Mouse (Mus musculus) frontal cortex, postnatal 14 days (tissue): ENCODE data around the gene Actr5.
A peak's percentile ranks its signal among the peaks of the same experiment; 100 is the strongest.

ENCODE experiments used
- DNase-seq, 2 experiments: peaks; one replicate each; pipeline ENCODE4 v3.0.0; 2022; ENCODE audit warnings: low spot score in 2 of 2

Gene Actr5

DNA sequence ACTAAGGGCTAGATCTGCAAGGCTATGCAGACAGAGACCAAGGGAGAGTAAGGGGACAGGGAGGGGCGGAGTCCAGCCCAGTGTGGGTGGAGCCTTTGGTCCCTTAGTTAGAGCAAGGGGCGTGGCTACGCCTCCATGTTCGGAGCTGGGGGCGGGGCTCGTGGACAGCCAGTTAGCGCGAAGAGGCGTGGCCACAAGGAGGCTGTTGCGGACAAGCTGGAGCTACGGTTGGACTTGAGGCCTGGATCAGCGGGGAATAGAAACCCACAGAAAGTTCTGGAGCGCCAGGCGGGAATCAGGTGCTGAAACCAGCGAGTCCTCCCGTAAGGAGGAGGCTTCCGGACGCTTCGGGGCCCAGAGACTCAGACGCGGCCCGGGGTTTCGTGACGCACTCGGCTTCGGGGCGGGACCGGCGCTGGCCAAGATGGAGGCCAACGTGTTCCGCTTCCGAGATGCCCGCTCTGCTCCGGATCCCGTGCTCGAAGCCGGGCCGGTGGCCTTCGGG lies at the start of gene Actr5:
TSS of gene Actr5 (plus strand) at position 171 of the 505 bp plus-strand sequence.
- peak; percentile 85 to 88 for DNase-seq

DNA sequence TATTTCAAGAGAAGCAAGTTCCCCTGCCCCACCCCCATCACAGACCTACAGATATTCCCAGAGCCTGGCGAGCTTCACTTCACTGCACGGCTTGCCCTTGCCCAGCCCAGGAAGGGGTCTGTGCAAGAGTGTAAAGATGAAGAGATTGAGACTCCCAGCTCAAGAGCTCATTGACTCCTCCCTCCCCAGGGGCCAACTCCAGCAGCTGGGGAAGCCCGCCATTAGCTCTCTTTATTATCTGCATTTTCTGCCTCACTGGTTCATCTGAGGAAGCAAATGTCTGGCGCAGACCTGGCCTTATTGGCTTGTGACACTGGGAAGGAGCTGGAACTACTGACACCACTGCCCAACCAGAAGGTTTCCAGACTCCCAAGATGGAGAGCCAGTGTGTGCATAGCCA lies 44.7 kb upstream of the Actr5 start:
- no peak for DNase-seq

DNA sequence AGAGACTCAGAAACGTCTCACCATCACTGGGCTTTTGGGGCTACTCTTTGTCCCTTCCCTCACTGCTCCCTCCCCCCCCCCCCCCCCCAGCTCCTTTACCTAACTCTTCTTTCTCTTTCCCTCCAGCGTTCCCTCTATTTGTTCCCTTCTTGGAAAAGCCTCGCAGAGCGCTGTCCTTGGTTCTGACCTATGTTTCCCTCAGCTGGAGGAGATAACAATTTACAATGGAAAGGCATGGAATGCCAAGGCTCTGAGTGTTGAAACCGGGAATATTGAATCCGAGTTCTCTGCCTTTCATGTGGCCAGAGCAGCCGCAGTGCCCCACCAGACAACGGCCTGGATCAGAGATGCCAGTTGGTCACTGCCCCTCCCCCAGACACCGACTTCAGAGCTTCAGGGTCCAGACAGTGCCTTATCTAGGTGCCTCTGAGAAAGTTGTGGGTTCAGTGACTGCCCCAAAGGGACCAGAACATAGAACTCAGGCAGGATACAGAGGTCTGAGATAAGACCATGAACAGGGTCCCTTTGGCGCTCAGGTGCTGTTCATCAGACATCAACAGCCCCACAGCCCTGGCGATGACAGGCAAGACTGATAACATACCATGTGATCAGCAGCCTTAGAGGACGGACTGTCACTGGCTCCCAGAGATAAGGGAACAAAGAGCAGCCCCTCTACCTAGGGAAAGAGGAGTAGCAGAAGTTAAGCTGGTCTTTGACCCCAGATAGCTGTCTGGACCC lies 39.9 kb upstream of the Actr5 start:
- no peak for DNase-seq

DNA sequence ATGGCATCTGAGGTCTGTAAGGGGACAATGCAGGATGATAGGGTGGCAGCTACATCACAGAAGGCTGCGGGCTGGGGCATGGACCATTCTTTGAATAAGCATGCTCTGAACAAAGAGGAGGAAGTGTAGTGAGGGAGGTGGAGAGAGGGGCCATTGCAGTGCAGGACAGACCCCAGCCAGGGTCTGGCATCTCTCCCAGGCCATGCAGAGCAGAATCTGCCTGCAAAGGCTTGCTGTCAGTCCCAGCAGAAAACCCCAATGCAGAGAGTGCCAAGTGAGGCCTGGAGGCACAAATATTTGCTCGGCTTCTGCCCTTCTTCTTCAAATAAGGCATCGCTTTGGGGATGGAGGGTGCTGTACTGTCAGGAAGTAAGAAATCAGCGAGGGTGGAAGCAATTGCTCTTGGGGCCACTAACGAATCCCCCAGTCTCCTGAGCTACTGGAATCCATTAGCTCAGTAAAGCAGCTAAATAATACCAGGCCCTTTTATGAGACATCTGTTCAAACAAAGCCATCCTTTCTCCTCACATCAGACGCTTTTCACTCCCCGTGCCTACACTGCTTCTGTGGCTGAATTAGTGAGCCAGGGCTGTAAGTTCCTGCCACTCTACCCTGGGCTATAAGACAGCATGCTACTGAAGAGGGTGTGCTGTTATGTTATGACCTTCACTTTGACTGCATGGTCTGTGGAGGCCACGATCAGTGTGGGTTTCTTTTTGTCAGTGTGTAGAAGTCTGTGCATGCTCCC lies 36.0 kb upstream of the Actr5 start:
- no peak for DNase-seq

- DNase-seq, result no peak
These were observed 34.2 kb upstream of the Actr5 start for GRCm38 (mm10) chr2:158590495-158590894.

- DNase-seq, result no peak
These were observed 33.4 kb upstream of the Actr5 start for GRCm38 (mm10) chr2:158591286-158591685.

GRCm38 (mm10) chr2:158593371-158593770 lies 31.3 kb upstream of the Actr5 start:
- DNase-seq, result no peak

- no peak for DNase-seq
These were observed 29.6 kb upstream of the Actr5 start for GRCm38 (mm10) chr2:158595103-158595502.

DNA sequence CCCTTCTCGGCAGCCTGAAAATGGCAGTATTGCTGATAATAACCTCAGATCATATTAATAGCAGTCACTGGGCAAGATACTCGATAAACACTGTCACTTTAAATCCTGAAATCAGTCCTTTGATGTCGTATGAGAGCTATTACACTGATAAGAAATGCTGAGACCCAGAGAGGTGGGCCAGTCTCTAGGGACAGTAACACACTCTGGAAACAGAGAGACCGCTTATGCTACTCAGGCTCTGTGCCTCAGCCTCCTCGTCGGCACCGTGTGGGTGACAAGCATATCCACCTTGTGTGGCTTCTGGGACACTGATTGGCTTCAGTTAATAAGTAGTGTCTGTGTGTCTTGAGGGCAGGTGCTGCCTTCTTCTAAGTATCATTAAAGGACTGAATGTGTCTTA lies 29.1 kb upstream of the Actr5 start:
- DNase-seq, result no peak

DNA sequence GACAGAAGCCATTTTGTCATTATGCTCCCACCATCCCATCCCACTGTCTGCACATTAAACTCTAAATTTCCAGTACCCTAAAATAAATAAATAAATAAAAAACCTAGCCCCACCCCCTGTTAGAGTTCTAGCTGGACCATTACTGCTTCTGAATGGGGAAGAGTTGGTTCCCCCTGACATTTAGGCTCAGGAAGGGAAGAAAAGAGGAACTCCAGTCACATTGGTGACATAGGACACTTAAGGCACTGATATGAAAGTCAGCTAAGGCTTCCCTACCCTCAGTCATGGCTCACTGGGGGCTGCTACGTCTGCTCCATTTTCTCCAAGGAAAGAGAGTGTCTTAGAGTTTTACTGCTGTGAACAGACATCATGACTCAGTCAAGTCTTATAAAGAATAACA lies 27.9 kb upstream of the Actr5 start:
- DNase-seq, result no peak

DNA sequence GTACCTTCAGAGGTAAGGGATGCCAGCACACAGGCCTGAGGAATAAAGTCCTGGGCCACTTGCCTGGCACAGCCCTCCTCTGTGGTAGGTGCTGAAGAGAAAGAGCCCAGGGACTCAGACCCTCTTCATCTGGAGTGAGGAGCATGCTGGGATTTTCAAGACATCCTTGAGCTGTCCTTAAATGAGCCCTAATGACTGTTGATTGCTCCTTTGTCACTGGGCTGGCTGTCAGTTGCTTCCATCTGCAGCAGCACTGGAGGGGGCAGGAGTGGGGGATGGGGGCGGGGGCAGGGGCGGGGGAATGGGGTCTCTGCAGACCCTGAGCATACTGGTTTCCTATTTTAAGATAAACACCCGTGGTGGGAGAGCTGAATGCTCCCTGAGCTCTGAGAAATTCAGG lies 24.2 kb upstream of the Actr5 start:
- no peak for DNase-seq

DNA sequence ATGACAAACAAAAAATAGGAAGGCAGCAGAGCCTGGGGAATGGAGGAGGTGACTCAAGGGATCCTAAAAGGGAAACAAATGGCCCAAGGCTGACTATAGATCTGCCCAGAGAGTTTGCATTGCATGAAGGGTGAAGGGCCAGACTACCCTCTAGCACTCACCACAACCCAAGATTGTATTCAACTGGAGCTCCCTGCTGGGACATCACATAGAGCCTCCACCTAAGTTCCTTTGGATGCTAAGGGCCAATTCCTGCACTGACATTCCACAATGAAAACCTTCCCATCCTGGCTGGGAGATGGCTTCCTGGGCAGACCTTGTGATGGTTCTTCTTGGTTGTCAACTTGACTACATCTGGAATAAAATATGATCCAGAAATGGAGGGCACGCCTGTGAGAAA lies 23.4 kb upstream of the Actr5 start:
- no peak for DNase-seq

DNA sequence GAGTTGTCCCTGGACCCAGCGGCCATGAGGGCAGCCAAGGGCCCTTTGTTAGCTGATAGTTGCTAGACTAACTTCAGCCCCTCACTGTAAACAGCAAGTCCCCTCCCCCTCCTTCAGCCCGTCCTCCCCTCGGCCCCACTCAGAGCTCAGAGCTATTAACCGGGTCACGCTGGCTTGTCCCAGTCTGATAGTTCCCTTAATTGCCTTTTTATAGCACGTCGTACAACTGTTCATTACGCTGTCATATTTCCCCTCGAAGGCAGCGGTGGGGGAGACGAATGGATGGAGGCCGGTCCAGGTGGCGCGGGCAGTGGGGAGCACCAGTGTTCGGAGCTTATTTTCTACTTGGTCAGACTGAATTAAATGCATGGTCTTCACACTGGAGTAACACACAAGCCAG lies 22.0 kb upstream of the Actr5 start:
- no peak for DNase-seq

DNA sequence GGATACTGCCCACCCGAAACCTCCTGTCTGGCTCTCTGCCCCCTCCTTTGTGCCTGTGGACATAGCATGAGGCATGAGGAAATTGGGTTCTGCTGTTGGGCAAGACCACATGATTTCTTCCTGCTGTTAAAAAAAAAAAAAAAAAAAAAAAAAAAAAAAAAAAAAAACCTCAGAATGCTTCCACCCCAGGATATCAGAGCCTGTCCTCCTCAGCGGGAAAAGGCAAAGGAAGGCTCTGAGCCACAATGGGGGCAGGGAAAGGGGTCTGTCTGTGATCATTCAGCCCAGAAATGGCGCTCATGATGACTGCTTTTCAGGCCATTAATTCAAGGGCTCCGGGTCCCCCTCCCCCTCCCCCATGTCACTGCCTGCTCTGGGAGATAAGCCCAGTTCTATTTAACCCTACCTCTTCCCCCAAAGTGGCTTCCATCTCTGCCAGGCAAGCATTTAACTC lies 18.1 kb upstream of the Actr5 start:
- DNase-seq, result no peak

DNA sequence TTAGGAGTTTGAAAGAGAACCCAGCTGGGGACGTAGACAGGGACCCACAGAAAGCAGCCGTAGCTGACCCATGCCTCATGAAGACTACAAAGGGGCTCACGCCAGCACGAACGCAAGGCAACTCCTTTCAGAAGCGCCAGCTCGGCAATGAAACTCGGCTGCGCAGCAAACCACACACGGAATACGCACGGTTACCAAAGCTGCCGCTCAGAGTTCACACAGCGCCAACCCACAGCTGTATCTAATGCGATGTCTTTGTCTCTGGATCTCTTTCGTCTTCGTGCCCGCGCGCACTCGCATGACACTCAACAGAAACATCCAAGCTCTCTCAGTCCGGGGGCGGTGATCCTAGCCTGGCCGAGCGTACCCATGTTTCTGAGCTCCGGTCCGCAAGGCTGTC lies 15.0 kb upstream of the Actr5 start:
- peak in 1 of 2 experiments; percentile 25 for DNase-seq

DNA sequence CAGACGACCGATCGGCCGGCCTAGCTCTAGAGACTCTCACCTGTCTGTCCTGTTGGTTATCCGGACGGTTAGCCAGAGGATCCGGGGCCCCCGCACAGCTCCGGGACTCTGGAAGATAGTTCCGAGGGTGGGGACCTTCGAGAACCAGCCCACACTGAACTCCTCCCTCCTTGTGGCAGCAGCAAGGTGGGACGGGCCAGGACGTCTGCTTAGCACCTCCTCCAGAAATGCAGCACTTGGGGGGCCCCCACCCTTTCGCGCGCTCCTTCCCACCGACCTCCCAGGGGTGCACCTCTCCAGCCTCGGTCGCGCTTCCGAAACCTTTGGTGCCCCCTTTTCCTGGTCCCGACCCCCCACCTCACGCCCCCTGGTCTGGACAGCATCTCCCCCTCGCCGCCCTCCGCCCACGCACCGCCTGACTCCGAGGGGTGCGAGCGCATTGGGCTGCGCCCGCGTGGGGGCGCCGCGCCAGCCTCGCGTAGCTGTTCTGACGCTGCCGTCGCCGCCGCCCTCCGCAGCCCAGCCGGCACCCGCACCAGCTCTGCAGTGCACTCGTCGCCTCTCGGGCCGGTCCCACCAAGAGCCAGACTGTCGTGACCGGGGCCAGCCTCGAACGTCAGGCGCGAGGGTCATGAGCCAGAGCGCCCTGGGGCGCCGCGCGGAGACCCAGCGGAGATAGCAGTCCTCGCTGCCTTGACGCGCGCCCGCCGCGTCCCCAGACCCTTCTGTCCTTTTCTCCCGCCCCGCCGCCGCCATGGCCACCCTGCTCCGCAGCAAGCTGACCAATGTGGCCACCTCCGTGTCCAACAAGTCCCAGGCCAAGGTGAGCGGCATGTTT lies 14.0 kb upstream of the Actr5 start, which contains the start of gene Slc32a1:
TSS of gene Slc32a1 (plus strand) at position 280 of the 838 bp plus-strand sequence.
- peak; percentile 38 to 46 for DNase-seq

DNA sequence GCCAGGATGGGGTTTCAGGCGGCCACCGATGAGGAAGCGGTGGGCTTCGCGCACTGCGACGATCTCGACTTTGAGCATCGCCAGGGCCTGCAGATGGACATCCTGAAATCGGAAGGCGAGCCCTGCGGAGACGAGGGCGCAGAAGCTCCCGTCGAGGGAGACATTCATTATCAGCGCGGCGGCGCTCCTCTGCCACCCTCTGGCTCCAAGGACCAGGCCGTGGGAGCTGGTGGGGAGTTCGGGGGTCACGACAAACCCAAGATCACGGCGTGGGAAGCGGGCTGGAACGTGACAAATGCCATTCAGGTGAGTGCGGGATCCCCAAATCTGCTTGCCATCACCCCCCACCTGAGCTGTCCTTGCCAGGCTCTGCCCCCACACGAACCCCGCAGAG lies 13.4 kb upstream of the Actr5 start:
- DNase-seq, result no peak

GRCm38 (mm10) chr2:158611726-158612670 lies 12.7 kb upstream of the Actr5 start:
- peak in 1 of 2 experiments; percentile 37 for DNase-seq

- DNase-seq, result no peak
These were observed 11.9 kb upstream of the Actr5 start for GRCm38 (mm10) chr2:158612671-158613250.
